Mouse (Mus musculus): ENCODE data around the gene Sv2a. TPM values are rescaled to one million over a fixed set of nuclear protein-coding genes. Genes with fewer than 3 reads are reported as not detected.
"Not testable (repeated sequence)": the region's sequence is repeated elsewhere in the genome, so short reads cannot be mapped to it uniquely, and the experiment has no call there.

Sv2a gene
- polyA plus RNA-seq, 1 experiment from 2014 or later = 5.7 TPM

DNA sequence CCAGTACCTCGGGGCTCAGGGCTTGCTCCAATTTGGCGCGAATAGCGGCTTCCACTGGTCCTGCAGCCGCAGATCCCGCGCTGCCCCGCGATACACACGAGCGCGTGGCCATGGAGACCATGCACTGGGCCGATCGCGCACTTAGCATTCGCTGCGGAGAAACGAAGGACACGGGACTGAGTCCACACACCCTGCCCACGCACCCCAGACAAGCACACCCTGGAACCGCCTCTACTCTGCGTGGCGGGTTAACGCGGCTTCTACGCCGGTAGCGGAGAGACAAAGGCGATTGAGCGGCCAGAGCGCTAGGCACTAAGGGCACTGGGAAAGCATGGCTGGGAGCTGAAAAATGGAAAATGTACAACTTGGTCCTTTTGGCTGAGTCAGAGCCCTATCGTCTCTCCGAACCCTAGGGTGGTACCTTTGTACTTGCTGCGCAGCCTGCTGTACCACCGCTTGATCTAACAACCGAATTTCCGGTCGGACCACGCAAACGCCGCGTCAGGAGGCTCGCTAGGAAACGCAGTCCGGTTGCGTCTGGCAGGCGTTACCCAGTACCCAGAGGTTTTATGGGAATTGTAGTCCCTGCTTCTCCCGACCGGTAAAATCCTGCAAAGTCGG is 16.3 kb downstream of the Sv2a start:
- WGBS = under 1% methylated on average over 50 of the region's 50 CpGs
- H3K27ac ChIP-seq (ENCODE audit: low read length) = peak overlapping the region; percentile 86
- H3K27me3 ChIP-seq (ENCODE audit: control insufficient read depth, insufficient read depth, low read length) = no peaks in the 10 kb centered on the region
- peaks cover 4% of the 10 kb centered on the region; the same call in 1 of the 2 replicates for H3K4me1 ChIP-seq (ENCODE audit: control insufficient read depth, insufficient read depth, low read length)
- ATAC-seq (ENCODE audit: insufficient number of reproducible peaks, insufficient read depth, low FRiP score, low read depth) = peak; percentile 88
- H3K9me3 ChIP-seq (ENCODE audit: control insufficient read depth, low read depth, low read length) = no peaks in the 10 kb centered on the region
- H3K4me2 ChIP-seq (replicated peaks; ENCODE audit: low read depth, low read length) = peak overlapping the region; percentile 98
- peak overlapping the region; percentile 52 for H3K4me3 ChIP-seq (ENCODE audit: low read depth, low read length)
- H3K36me3 ChIP-seq (ENCODE audit: control insufficient read depth, insufficient read depth, low read length) = no peaks in the 10 kb centered on the region; the same call in 1 of the 2 replicates
- peak overlapping the region; percentile 53 for H3K9ac ChIP-seq (replicated peaks; ENCODE audit: low read depth, low read length)

DNA sequence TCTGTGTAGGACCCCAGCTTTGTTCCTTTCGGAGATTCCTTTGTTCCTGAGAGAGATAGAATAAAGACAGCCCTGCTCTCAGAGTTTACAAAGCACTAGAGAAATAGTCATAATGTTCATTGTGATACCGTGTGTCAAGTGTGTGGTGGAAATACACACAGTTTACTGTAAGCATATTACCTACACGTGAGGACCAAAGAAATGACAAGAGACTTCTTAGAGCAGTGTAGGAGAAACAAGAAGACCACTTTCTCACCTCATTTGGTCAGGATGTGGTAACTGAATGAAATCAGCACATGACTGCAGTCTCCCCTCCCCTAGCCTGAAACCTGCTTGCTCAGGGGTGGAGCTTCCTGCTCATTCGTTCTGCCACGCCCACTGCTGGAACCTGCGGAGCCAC is 17.2 kb downstream of the Sv2a start:
- no peak overlapping the region for H3K9ac ChIP-seq (replicated peaks; ENCODE audit: low read depth, low read length)
- WGBS = 7% methylated on average over 6 of the region's 6 CpGs
- ATAC-seq (ENCODE audit: insufficient number of reproducible peaks, insufficient read depth, low FRiP score, low read depth) = peak; percentile 56; the same call in 1 of the 2 replicates
- H3K4me1 ChIP-seq (ENCODE audit: control insufficient read depth, insufficient read depth, low read length) = peaks cover 4% of the 10 kb centered on the region; the same call in 1 of the 2 replicates
- no peak overlapping the region for H3K27ac ChIP-seq (ENCODE audit: low read length)
- H3K4me2 ChIP-seq (replicated peaks; ENCODE audit: low read depth, low read length) = peak overlapping the region; percentile 98
- no peaks in the 10 kb centered on the region for H3K9me3 ChIP-seq (ENCODE audit: control insufficient read depth, low read depth, low read length)
- peak overlapping the region; percentile 52 for H3K4me3 ChIP-seq (ENCODE audit: low read depth, low read length)
- H3K36me3 ChIP-seq (ENCODE audit: control insufficient read depth, insufficient read depth, low read length) = no peaks in the 10 kb centered on the region; the same call in 1 of the 2 replicates
- H3K27me3 ChIP-seq (ENCODE audit: control insufficient read depth, insufficient read depth, low read length) = no peaks in the 10 kb centered on the region

DNA sequence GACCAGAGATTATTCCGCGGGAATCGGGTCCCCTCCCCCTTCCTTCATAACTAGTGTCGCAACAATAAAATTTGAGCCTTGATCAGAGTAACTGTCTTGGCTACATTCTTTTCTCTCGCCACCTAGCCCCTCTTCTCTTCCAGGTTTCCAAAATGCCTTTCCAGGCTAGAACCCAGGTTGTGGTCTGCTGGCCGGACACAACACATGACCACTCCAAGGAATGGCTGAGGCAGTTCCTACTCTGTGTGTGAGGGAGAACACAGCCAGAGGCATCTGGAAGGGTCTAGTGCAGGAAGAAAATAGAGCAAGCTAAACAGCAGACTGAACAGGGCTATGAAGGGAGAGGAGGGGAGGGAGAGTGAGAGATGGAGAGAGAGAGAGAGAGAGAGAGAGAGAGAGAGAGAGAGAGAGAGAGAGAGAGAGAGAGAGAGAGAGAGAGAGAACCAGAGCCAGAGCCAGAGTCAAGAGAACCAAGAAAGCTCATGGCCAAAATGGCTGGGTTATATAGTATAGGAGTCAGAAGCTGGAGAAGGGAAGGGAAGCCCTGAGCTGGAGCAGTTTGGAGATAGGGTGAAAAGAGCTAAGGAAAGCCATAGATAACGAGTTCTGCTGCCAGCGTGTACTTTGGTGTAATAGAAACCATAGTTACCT is 17.8 kb downstream of the Sv2a start:
- H3K27ac ChIP-seq (ENCODE audit: low read length); H3K4me3 ChIP-seq (ENCODE audit: low read depth, low read length); H3K27me3 ChIP-seq (ENCODE audit: control insufficient read depth, insufficient read depth, low read length); ATAC-seq (ENCODE audit: insufficient number of reproducible peaks, insufficient read depth, low FRiP score, low read depth); H3K4me2 ChIP-seq (replicated peaks; ENCODE audit: low read depth, low read length); H3K9me3 ChIP-seq (ENCODE audit: control insufficient read depth, low read depth, low read length); H3K36me3 ChIP-seq (ENCODE audit: control insufficient read depth, insufficient read depth, low read length); H3K9ac ChIP-seq (replicated peaks; ENCODE audit: low read depth, low read length); H3K4me1 ChIP-seq (ENCODE audit: control insufficient read depth, insufficient read depth, low read length): not testable (repeated sequence)
- WGBS = 30% methylated on average over 6 of the region's 8 CpGs

DNA sequence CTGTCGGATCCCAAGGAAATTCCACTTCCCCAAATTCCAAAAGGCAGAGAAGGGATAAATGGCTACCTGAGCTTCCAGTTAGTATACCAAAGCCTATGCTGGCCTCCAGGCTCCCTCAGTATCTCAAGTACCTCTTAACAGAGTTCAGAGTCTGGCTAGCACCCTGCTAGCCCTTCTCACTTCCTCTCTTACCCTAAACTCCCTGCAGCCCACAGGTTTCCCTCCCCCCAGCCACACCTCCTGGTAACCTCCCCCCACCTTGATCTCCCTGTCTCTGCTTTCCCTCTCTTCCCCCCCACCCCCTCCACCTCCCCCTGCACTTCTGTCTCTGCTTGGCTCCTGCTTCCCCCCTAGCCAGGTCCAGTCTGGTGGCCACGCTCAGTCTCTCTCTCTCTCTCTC is 18.8 kb downstream of the Sv2a start:
- no peak overlapping the region for H3K4me2 ChIP-seq (replicated peaks; ENCODE audit: low read depth, low read length)
- H3K27ac ChIP-seq (ENCODE audit: low read length) = no peak overlapping the region
- 39% methylated on average over 2 of the region's 2 CpGs for WGBS
- H3K4me3 ChIP-seq (ENCODE audit: low read depth, low read length) = no peak overlapping the region
- no peak for ATAC-seq (ENCODE audit: insufficient number of reproducible peaks, insufficient read depth, low FRiP score, low read depth)
- no peaks in the 10 kb centered on the region for H3K27me3 ChIP-seq (ENCODE audit: control insufficient read depth, insufficient read depth, low read length)
- no peaks in the 10 kb centered on the region for H3K9me3 ChIP-seq (ENCODE audit: control insufficient read depth, low read depth, low read length)
- peaks cover 4% of the 10 kb centered on the region; the same call in 1 of the 2 replicates for H3K4me1 ChIP-seq (ENCODE audit: control insufficient read depth, insufficient read depth, low read length)
- no peaks in the 10 kb centered on the region; the same call in 1 of the 2 replicates for H3K36me3 ChIP-seq (ENCODE audit: control insufficient read depth, insufficient read depth, low read length)
- no peak overlapping the region for H3K9ac ChIP-seq (replicated peaks; ENCODE audit: low read depth, low read length)

DNA sequence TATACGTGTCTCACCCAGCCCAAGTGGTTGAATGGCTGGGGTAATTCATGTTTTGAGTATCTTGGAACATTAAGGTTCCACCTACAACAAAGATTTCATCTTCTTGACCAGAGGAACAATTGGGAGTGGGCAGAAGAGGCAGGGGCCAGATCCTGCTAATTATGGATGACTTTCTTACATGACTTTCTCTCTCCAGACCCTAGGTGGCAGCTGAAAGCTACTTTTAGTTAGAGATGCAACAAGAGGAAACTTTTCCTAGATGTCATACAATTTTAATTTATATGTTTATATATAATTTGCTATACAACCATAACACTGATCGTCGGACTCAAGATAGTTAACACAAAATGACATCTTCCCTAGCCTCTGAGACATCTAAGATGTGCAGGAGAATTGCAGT is 26.9 kb downstream of the Sv2a start:
- no peaks in the 10 kb centered on the region for H3K36me3 ChIP-seq (ENCODE audit: control insufficient read depth, insufficient read depth, low read length)
- H3K9ac ChIP-seq (replicated peaks; ENCODE audit: low read depth, low read length) = no peak overlapping the region
- no peak for ATAC-seq (ENCODE audit: insufficient number of reproducible peaks, insufficient read depth, low FRiP score, low read depth)
- H3K4me3 ChIP-seq (ENCODE audit: low read depth, low read length) = no peak overlapping the region
- no peaks in the 10 kb centered on the region for H3K4me1 ChIP-seq (ENCODE audit: control insufficient read depth, insufficient read depth, low read length)
- no peak overlapping the region for H3K27ac ChIP-seq (ENCODE audit: low read length)
- WGBS = 74% methylated on average over 3 of the region's 3 CpGs
- no peak overlapping the region for H3K4me2 ChIP-seq (replicated peaks; ENCODE audit: low read depth, low read length)
- no peaks in the 10 kb centered on the region for H3K27me3 ChIP-seq (ENCODE audit: control insufficient read depth, insufficient read depth, low read length)
- H3K9me3 ChIP-seq (ENCODE audit: control insufficient read depth, low read depth, low read length) = no peaks in the 10 kb centered on the region

DNA sequence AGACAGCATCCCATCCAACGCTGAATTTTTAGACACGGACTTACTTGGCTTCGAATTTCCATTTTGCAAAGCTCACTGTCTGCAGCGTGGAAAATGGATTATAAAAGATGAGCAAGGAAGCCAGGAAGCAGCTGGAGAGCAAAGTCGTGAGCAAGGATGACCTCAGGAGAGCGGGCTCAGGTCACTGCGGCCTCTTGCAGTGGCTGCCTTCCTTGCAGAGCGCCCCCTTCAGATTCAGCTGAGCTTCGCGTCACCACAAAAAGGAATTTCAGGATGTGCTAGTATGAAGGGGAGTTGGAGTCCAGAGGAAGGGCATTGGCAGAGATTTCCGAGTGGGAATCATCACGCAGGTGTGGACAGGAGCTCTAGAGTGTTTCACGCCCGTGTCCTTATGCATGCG is 28.3 kb downstream of the Sv2a start:
- no peaks in the 10 kb centered on the region for H3K36me3 ChIP-seq (ENCODE audit: control insufficient read depth, insufficient read depth, low read length)
- H3K9ac ChIP-seq (replicated peaks; ENCODE audit: low read depth, low read length) = no peak overlapping the region
- no peak overlapping the region for H3K4me3 ChIP-seq (ENCODE audit: low read depth, low read length)
- no peaks in the 10 kb centered on the region for H3K9me3 ChIP-seq (ENCODE audit: control insufficient read depth, low read depth, low read length)
- no peaks in the 10 kb centered on the region for H3K27me3 ChIP-seq (ENCODE audit: control insufficient read depth, insufficient read depth, low read length)
- 27% methylated on average over 15 of the region's 15 CpGs for WGBS
- H3K27ac ChIP-seq (ENCODE audit: low read length) = no peak overlapping the region
- no peak overlapping the region for H3K4me2 ChIP-seq (replicated peaks; ENCODE audit: low read depth, low read length)
- no peaks in the 10 kb centered on the region for H3K4me1 ChIP-seq (ENCODE audit: control insufficient read depth, insufficient read depth, low read length)
- no peak for ATAC-seq (ENCODE audit: insufficient number of reproducible peaks, insufficient read depth, low FRiP score, low read depth)

DNA sequence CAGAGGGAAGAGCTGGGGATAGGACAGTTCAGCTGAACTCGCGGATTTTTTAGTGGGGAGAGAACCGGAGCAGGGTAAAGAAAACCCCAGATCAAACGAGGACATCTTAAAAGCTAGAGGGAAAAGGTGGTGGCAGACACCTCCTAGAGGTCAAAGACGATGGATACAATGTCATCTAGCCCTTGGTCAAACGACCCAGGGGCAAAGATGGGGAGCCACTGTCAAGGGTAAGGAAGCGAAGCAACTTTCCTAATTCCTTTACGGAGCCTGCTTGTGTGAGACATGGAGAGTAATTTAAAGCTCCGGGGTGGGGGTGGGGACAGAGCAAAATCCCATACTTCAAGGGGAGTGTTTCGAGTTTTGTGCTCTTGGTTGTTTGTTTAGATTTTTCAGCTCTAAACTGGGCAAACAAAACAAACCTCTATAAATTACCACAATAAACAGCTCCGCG is 38.3 kb downstream of the Sv2a start:
- Histone ChIP-seq H3K4me2 (replicated peaks; ENCODE audit: low read depth, low read length) (peak overlapping the region; percentile 90), H3K9me3 (ENCODE audit: control insufficient read depth, low read depth, low read length) (no peaks in the 10 kb centered on the region), H3K4me3 (ENCODE audit: low read depth, low read length) (peak overlapping the region; percentile 46), H3K27ac (ENCODE audit: low read length) (peak overlapping the region; percentile 96), H3K36me3 (ENCODE audit: control insufficient read depth, insufficient read depth, low read length) (no peaks in the 10 kb centered on the region), H3K27me3 (ENCODE audit: control insufficient read depth, insufficient read depth, low read length) (no peaks in the 10 kb centered on the region), H3K9ac (replicated peaks; ENCODE audit: low read depth, low read length) (peak overlapping the region; percentile 57), H3K4me1 (ENCODE audit: control insufficient read depth, insufficient read depth, low read length) (peaks cover 22% of the 10 kb centered on the region)
- no peak for ATAC-seq (ENCODE audit: insufficient number of reproducible peaks, insufficient read depth, low FRiP score, low read depth)
- under 1% methylated on average over 12 of the region's 12 CpGs for WGBS

DNA sequence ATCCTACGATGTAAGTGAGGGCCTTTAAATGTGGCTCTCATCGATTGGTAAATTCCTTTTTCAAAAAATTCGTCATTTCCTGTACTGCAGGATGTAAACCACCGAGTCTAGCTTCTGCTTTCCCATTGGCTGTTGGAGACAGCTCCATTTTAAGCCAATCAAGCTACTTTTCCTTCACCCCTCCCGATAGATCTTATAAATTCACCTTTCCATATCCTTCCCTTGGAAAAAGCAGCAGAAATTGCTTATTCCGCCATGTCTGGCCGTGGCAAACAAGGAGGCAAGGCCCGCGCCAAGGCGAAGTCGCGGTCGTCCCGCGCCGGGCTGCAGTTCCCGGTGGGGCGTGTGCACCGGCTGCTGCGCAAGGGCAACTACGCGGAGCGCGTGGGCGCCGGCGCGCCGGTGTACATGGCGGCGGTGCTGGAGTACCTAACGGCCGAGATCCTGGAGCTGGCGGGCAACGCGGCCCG is 38.7 kb downstream of the Sv2a start, which contains the start of the genes Bola1 and Hist2h2ab:
Bola1 (minus strand) TSS at position 49 of the 470 bp plus-strand sequence.
Hist2h2ab (plus strand) TSS at position 205 of the 470 bp plus-strand sequence.
- ATAC-seq (ENCODE audit: insufficient number of reproducible peaks, insufficient read depth, low FRiP score, low read depth) = peak; percentile 86
- H3K4me1 ChIP-seq (ENCODE audit: control insufficient read depth, insufficient read depth, low read length) = peaks cover 22% of the 10 kb centered on the region
- peak within 1 kb of the TSS; percentile 96 for H3K27ac ChIP-seq (ENCODE audit: low read length)
- under 1% methylated on average over 37 of the region's 37 CpGs for WGBS
- peak within 1 kb of the TSS; percentile 57 for H3K9ac ChIP-seq (replicated peaks; ENCODE audit: low read depth, low read length)
- H3K4me2 ChIP-seq (replicated peaks; ENCODE audit: low read depth, low read length) = peak within 1 kb of the TSS; percentile 90
- no peaks in the 10 kb centered on the region for H3K27me3 ChIP-seq (ENCODE audit: control insufficient read depth, insufficient read depth, low read length)
- H3K36me3 ChIP-seq (ENCODE audit: control insufficient read depth, insufficient read depth, low read length) = no peaks in the 10 kb centered on the region
- no peaks in the 10 kb centered on the region for H3K9me3 ChIP-seq (ENCODE audit: control insufficient read depth, low read depth, low read length)
- H3K4me3 ChIP-seq (ENCODE audit: low read depth, low read length) = peak within 1 kb of the TSS; percentile 46
